ENCODE assay signal across 22 mouse cellular contexts in the genomic region with DNA sequence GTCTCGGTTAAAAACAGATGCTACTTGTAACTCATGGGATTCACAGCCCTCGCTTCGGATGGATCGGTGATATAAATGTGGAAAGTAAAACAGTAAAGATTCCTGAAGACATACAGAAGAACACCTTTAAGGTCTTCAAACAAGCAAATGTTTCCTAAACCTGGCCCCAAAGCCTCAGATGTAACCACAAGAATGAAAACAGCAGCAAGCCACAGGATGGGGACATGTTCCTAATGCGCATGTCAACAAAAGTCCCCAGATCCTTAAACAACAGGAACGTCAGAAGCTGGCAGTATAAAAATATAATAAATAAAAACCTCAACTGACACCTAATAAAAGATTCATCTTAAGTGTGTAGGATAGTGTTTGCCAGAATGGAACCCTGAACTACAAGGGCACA.
"Had no signal": no experiment of that assay in that cellular context is flagged by ENCODE, and none has a peak within 500 bp of the region (broad histone marks: within the 10 kb centered on the region; RNA-seq: fewer than 3 reads in every experiment).

No protein-coding gene starts in this region.

- H3K27ac ChIP-seq: kidney, embryonic 15.5 days; limb, embryonic 12.5 days; limb, embryonic 15.5 days; liver, embryonic 14.5 days; lung, embryonic 15.5 days; midbrain, embryonic 15.5 days; neural tube, embryonic 13.5 days had no signal

- H3K4me2 ChIP-seq: kidney, embryonic 15.5 days; limb, embryonic 12.5 days; limb, embryonic 15.5 days; liver, embryonic 11.5 days; lung, embryonic 15.5 days; midbrain, embryonic 11.5 days; midbrain, embryonic 15.5 days; neural tube, embryonic 13.5 days had no signal

- H3K9me3 ChIP-seq: kidney, embryonic 15.5 days; limb, embryonic 12.5 days; limb, embryonic 15.5 days; lung, embryonic 15.5 days; midbrain, embryonic 15.5 days; neural tube, embryonic 13.5 days had no signal

- H3K4me1 ChIP-seq: kidney, embryonic 15.5 days; midbrain, embryonic 15.5 days; neural tube, embryonic 13.5 days had no signal

- H3K9ac ChIP-seq: kidney, embryonic 15.5 days; limb, embryonic 12.5 days; limb, embryonic 15.5 days; liver, embryonic 14.5 days; liver, postnatal 0 days; lung, embryonic 15.5 days; midbrain, embryonic 15.5 days; neural tube, embryonic 13.5 days had no signal

- H3K36me3 ChIP-seq: limb, embryonic 12.5 days; lung, embryonic 15.5 days; midbrain, embryonic 15.5 days; neural tube, embryonic 13.5 days had no signal

- ATAC-seq: intestine, postnatal 0 days; liver, postnatal 0 days; midbrain, embryonic 15.5 days had no signal

- DNase-seq: kidney, adult 2 months; kidney, postnatal 10 days; kidney, postnatal 4 days; left cerebral cortex, postnatal 4 days; liver, postnatal 0 days; lung, postnatal 10 days; lung, postnatal 4 days; retina, postnatal 1 day; right cerebral cortex, postnatal 25 days; spleen, adult 18-20 months; thymus, adult 18-20 months; thymus, postnatal 25 days had no signal

- H3K4me3 ChIP-seq: kidney, embryonic 15.5 days; limb, embryonic 12.5 days; limb, embryonic 15.5 days; lung, embryonic 15.5 days; midbrain, embryonic 15.5 days; neural tube, embryonic 13.5 days had no signal

- H3K27me3 ChIP-seq: kidney, embryonic 15.5 days; limb, embryonic 12.5 days; limb, embryonic 15.5 days; lung, embryonic 15.5 days; midbrain, embryonic 15.5 days; neural tube, embryonic 13.5 days had no signal
